Mouse (Mus musculus): ENCODE data around the gene Gm11020. TPM values are rescaled to one million over a fixed set of nuclear protein-coding genes. Genes with fewer than 3 reads are reported as not detected.

The Gm11020 gene
- total and polyA plus RNA-seq, 3 experiments, result not detected

GRCm38 (mm10) chr8:104332665-104333631 lies 11.6 kb downstream of the Gm11020 start (continued):
- no peak for TF ChIP-seq USF2 (IDR thresholded peaks at IDR 0.05; ENCODE audit: borderline replicate concordance in 1 of 2, insufficient read depth in 1 of 2, low read depth in 1 of 2, low read length in 2 of 2)
- 0 out of 2 replicates have a peak, but pooled peaks have one; percentile 22 for TF ChIP-seq ZNF384 (IDR thresholded peaks at IDR 0.05; ENCODE audit: low read depth, low read length)
- TF ChIP-seq MAZ (IDR thresholded peaks at IDR 0.05; ENCODE audit: low read depth, low read length), result 0 out of 2 replicates have a peak, but pooled peaks have one; percentile 40
- no peak for TF ChIP-seq POLR2AphosphoS2 (IDR thresholded peaks at IDR 0.05; ENCODE audit: low read length)
- peak; percentile 86 for TF ChIP-seq ETS1 (IDR thresholded peaks at IDR 0.05; ENCODE audit: low read depth, low read length)
- no peak for TF ChIP-seq GABPA (IDR thresholded peaks at IDR 0.05; ENCODE audit: low read depth, low read length)
- TF ChIP-seq KAT2A (conservative IDR thresholded peaks at IDR 0.05; ENCODE audit: low read depth, low read length), result no peak
- peak; percentile 51; the same call in 1 of the 2 replicates for TF ChIP-seq ELF1 (IDR thresholded peaks at IDR 0.05; ENCODE audit: low read depth, low read length)
- 0 out of 2 replicates have a peak, but pooled peaks have one; percentile 4 for TF ChIP-seq NRF1 (IDR thresholded peaks at IDR 0.05; ENCODE audit: insufficient read depth, low read depth, low read length, poor library complexity, severe bottlenecking)

GRCm38 (mm10) chr8:104333786-104334185 lies 12.4 kb downstream of the Gm11020 start:
- no peaks in the 10 kb centered on the region for H3K9me3 ChIP-seq (replicated peaks; ENCODE audit: insufficient read depth, low read length)
- peaks cover 7 to 20% of the 10 kb centered on the region in 2 experiments for H3K4me1 ChIP-seq (ENCODE audit: control insufficient read depth in 1 of 2, insufficient read depth in 2 of 2, low read length in 2 of 2)
- peak overlapping the region; percentile 1 to 22; a peak in 2 of 4 replicates for H3K4me3 ChIP-seq (ENCODE audit: control insufficient read depth in 1 of 2, insufficient read depth in 1 of 2, low read depth in 2 of 2, low read length in 2 of 2)
- no peaks in the 10 kb centered on the region for H3K27me3 ChIP-seq (ENCODE audit: control insufficient read depth in 1 of 2, insufficient read depth in 2 of 2, low read length in 2 of 2)
- peak; percentile 86 for DNase-seq (ENCODE audit: low read depth, low spot score)
- peaks cover 0 to 17% of the 10 kb centered on the region in 2 experiments; a peak in 2 of 4 replicates for H3K36me3 ChIP-seq (ENCODE audit: control insufficient read depth in 1 of 2, insufficient read depth in 2 of 2, low read length in 2 of 2)
- 0 out of 2 replicates have a peak overlapping the region, but pooled peaks have one; percentile 1 for H3K9ac ChIP-seq (ENCODE audit: control insufficient read depth, low read depth, low read length, poor library complexity, severe bottlenecking)
- peak overlapping the region; percentile 59 for H3K27ac ChIP-seq (ENCODE audit: control insufficient read depth, low read depth, low read length)
- H3K79me2 ChIP-seq (ENCODE audit: control insufficient read depth, insufficient read depth, low read length, poor library complexity), result no peaks in the 10 kb centered on the region
- TF ChIP-seq UBTF (IDR thresholded peaks at IDR 0.05; ENCODE audit: borderline replicate concordance, insufficient read depth, low read depth, low read length) (no peak), NELFE (IDR thresholded peaks at IDR 0.05; ENCODE audit: low read depth, low read length) (peak; percentile 47), MYB (IDR thresholded peaks at IDR 0.05; ENCODE audit: low read depth, low read length) (no peak), MAFK (IDR thresholded peaks at IDR 0.05; ENCODE audit: borderline replicate concordance, low read depth, low read length) (no peak), POLR2AphosphoS2 (IDR thresholded peaks at IDR 0.05; ENCODE audit: low read length) (no peak), EP300 (IDR thresholded peaks at IDR 0.05; ENCODE audit: low read depth in 1 of 2, low read length in 2 of 2) (peak in 1 of 2 experiments; percentile 39; a peak in 3 of 4 replicates), NRF1 (IDR thresholded peaks at IDR 0.05; ENCODE audit: insufficient read depth, low read depth, low read length, poor library complexity, severe bottlenecking) (no peak), MAX (IDR thresholded peaks at IDR 0.05; ENCODE audit: low read length) (peak; percentile 78; the same call in 1 of the 2 replicates), POLR2AphosphoS5 (IDR thresholded peaks at IDR 0.05; ENCODE audit: borderline replicate concordance, low read depth, low read length) (no peak), ZC3H11A (IDR thresholded peaks at IDR 0.05; ENCODE audit: low read depth, low read length) (no peak), CHD2 (IDR thresholded peaks at IDR 0.05; ENCODE audit: low read length) (no peak), ELF1 (IDR thresholded peaks at IDR 0.05; ENCODE audit: low read depth, low read length) (peak; percentile 46; the same call in 1 of the 2 replicates), ZKSCAN1 (IDR thresholded peaks at IDR 0.05; ENCODE audit: low read depth, low read length) (no peak), RAD21 (IDR thresholded peaks at IDR 0.05; ENCODE audit: low read depth, low read length) (no peak), POLR2A (IDR thresholded peaks at IDR 0.05; ENCODE audit: control insufficient read depth in 1 of 2, insufficient read depth in 1 of 2, low read depth in 1 of 2, low read length in 2 of 2, poor library complexity in 1 of 2) (peak; percentile 9 to 50; a peak in 2 of 4 replicates), TBP (IDR thresholded peaks at IDR 0.05; ENCODE audit: low read depth, low read length) (peak; percentile 66; the same call in 1 of the 2 replicates), GATA1 (IDR thresholded peaks at IDR 0.05; ENCODE audit: low read depth, low read length) (peak; percentile 29; the same call in 1 of the 2 replicates), RCOR1 (IDR thresholded peaks at IDR 0.05; ENCODE audit: low read depth, low read length) (peak; percentile 7; the same call in 1 of the 2 replicates), ZMIZ1 (IDR thresholded peaks at IDR 0.05; ENCODE audit: low read depth, low read length) (no peak), CTCF (IDR thresholded peaks at IDR 0.05 in 2 of 3, conservative IDR thresholded peaks at IDR 0.05 in 1 of 3; ENCODE audit: control insufficient read depth in 1 of 3, insufficient read depth in 1 of 3, low read depth in 2 of 3, low read length in 3 of 3, poor library complexity in 1 of 3, severe bottlenecking in 1 of 3) (no peak), E2F4 (IDR thresholded peaks at IDR 0.05; ENCODE audit: borderline replicate concordance, low read depth, low read length) (no peak), TAL1 (IDR thresholded peaks at IDR 0.05; ENCODE audit: low read length) (no peak), TCF12 (IDR thresholded peaks at IDR 0.05; ENCODE audit: low read depth, low read length) (peak; percentile 46), ZNF384 (IDR thresholded peaks at IDR 0.05; ENCODE audit: low read depth, low read length) (no peak), MYC (IDR thresholded peaks at IDR 0.05; ENCODE audit: low read depth, low read length) (peak; percentile 80), BHLHE40 (IDR thresholded peaks at IDR 0.05; ENCODE audit: borderline replicate concordance, low read depth, low read length) (no peak), ETS1 (IDR thresholded peaks at IDR 0.05; ENCODE audit: low read depth, low read length) (peak; percentile 71; the same call in 1 of the 2 replicates)
